In genomic region chr3:51408561-51409183, GRCm38 (mm10) we compare ENCODE assay signal across 8 mouse cellular contexts. TPM values are rescaled to one million over a fixed set of nuclear protein-coding genes. Genes with fewer than 3 reads are reported as not detected.
DNase-seq lines count a peak whose midpoint lies in the region; ATAC-seq and TF ChIP-seq lines count a peak whose summit lies in the region.

Gene Ndufc1 (minus strand): TSS chr3:51408988.

- WGBS in embryonic facial prominence, embryonic 13.5 days: under 1% methylated on average over 40 of the region's 40 CpGs
- WGBS in heart, adult 2 months: under 1% methylated on average over 40 of the region's 40 CpGs
- under 1% methylated on average over 40 of the region's 40 CpGs for WGBS in limb, embryonic 13.5 days
- 0% methylated on average over 37 of the region's 40 CpGs for WGBS in midbrain, embryonic 16.5 days

- H3K27ac ChIP-seq in embryonic facial prominence, embryonic 13.5 days: peak within 1 kb of the TSS; percentile 97
- H3K27ac ChIP-seq in heart, adult 2 months: peak within 1 kb of the TSS; percentile 85
- H3K27ac ChIP-seq in limb, embryonic 13.5 days: peak within 1 kb of the TSS; percentile 95
- peak within 1 kb of the TSS; percentile 96 for H3K27ac ChIP-seq in midbrain, embryonic 16.5 days (ENCODE audit: low read length)

- H3K79me2 ChIP-seq in heart, adult 2 months (replicated peaks; ENCODE audit: control insufficient read depth, insufficient read depth, low read length): no peaks in the 10 kb centered on the region

- H3K4me2 ChIP-seq in embryonic facial prominence, embryonic 13.5 days: peak within 1 kb of the TSS; percentile 62
- H3K4me2 ChIP-seq in limb, embryonic 13.5 days (replicated peaks): peak within 1 kb of the TSS; percentile 78
- peak within 1 kb of the TSS; percentile 69 for H3K4me2 ChIP-seq in midbrain, embryonic 16.5 days (ENCODE audit: low read length)

- intact Hi-C loops in heart, adult 2 months (cut with DNase I): loop anchor here (2.0 to 5.0 kb wide), 2 partner anchors 30 to 176 kb away; no protein-coding TSS in a partner anchor

- TF ChIP-seq POLR2A in heart, adult 2 months (IDR thresholded peaks at IDR 0.05; ENCODE audit: insufficient read depth, low read depth, low read length): peak; percentile 95

- no peak; the same call in 1 of the 2 replicates for TF ChIP-seq CTCF in heart, adult 2 months (IDR thresholded peaks at IDR 0.05)

- DNase-seq in 3134 (ENCODE audit: extremely low read depth, insufficient read length, low spot score): peak; percentile 94
- DNase-seq in adrenal gland, postnatal 36 days: peak; percentile 99
- DNase-seq in heart, adult 2 months: peak; percentile 95 to 99
- DNase-seq in kidney, adult 8-10 months: peak; percentile 92 to 97
- DNase-seq in spleen, postnatal 10 days (ENCODE audit: low spot score in 2 of 2): peak; percentile 99 to 100

- peaks cover 14% of the 10 kb centered on the region for H3K4me1 ChIP-seq in embryonic facial prominence, embryonic 13.5 days
- H3K4me1 ChIP-seq in heart, adult 2 months (ENCODE audit: control insufficient read depth, insufficient read depth, low read length): peaks cover 1% of the 10 kb centered on the region; the same call in 1 of the 2 replicates
- peaks cover 10% of the 10 kb centered on the region for H3K4me1 ChIP-seq in limb, embryonic 13.5 days
- peaks cover 11% of the 10 kb centered on the region for H3K4me1 ChIP-seq in midbrain, embryonic 16.5 days (ENCODE audit: control insufficient read depth, insufficient read depth, low read length)

- H3K27me3 ChIP-seq in embryonic facial prominence, embryonic 13.5 days: no peaks in the 10 kb centered on the region
- H3K27me3 ChIP-seq in heart, adult 2 months (ENCODE audit: control insufficient read depth, insufficient read depth, low read length): no peaks in the 10 kb centered on the region
- no peaks in the 10 kb centered on the region for H3K27me3 ChIP-seq in limb, embryonic 13.5 days
- H3K27me3 ChIP-seq in midbrain, embryonic 16.5 days (ENCODE audit: control insufficient read depth, insufficient read depth, low read depth, low read length): no peaks in the 10 kb centered on the region

- peak; percentile 89 for ATAC-seq in embryonic facial prominence, embryonic 13.5 days (ENCODE audit: insufficient number of reproducible peaks, insufficient read depth, low FRiP score, low TSS enrichment, low read depth)
- peak; percentile 91 for ATAC-seq in limb, embryonic 13.5 days (ENCODE audit: low FRiP score, low read depth)
- peak; percentile 91 for ATAC-seq in midbrain, embryonic 16.5 days

- no peak for TF ChIP-seq EP300 in heart, adult 2 months (IDR thresholded peaks at IDR 0.05; ENCODE audit: insufficient read depth, low read depth, low read length)

- H3K9me3 ChIP-seq in embryonic facial prominence, embryonic 13.5 days: no peaks in the 10 kb centered on the region
- no peaks in the 10 kb centered on the region for H3K9me3 ChIP-seq in limb, embryonic 13.5 days
- no peaks in the 10 kb centered on the region for H3K9me3 ChIP-seq in midbrain, embryonic 16.5 days (replicated peaks; ENCODE audit: control insufficient read depth, low read length, poor library complexity, severe bottlenecking)

- H3K9ac ChIP-seq in embryonic facial prominence, embryonic 13.5 days: peak within 1 kb of the TSS; percentile 94
- H3K9ac ChIP-seq in heart, adult 2 months (ENCODE audit: low read depth, low read length): peak within 1 kb of the TSS; percentile 94
- peak within 1 kb of the TSS; percentile 90 for H3K9ac ChIP-seq in limb, embryonic 13.5 days
- H3K9ac ChIP-seq in midbrain, embryonic 16.5 days (ENCODE audit: low read depth, low read length): peak within 1 kb of the TSS; percentile 97

- H3K36me3 ChIP-seq in embryonic facial prominence, embryonic 13.5 days: peaks cover 26% of the 10 kb centered on the region
- H3K36me3 ChIP-seq in heart, adult 2 months (ENCODE audit: control insufficient read depth, insufficient read depth, low read length): peaks cover 6% of the 10 kb centered on the region
- H3K36me3 ChIP-seq in limb, embryonic 13.5 days: peaks cover 29% of the 10 kb centered on the region
- H3K36me3 ChIP-seq in midbrain, embryonic 16.5 days (ENCODE audit: control insufficient read depth, insufficient read depth, low read length): peaks cover 2% of the 10 kb centered on the region

- peak within 1 kb of the TSS; percentile 85 for H3K4me3 ChIP-seq in embryonic facial prominence, embryonic 13.5 days
- H3K4me3 ChIP-seq in heart, adult 2 months: peak within 1 kb of the TSS; percentile 87
- H3K4me3 ChIP-seq in limb, embryonic 13.5 days: peak within 1 kb of the TSS; percentile 83
- peak within 1 kb of the TSS; percentile 88 for H3K4me3 ChIP-seq in midbrain, embryonic 16.5 days (ENCODE audit: low read depth, low read length)

RNA-seq across cellular contexts. Expression of gene Ndufc1, which starts in this region (rescaled TPM):
- total RNA-seq in adrenal gland, postnatal 36 days (2021): 100 to 1,000 TPM; 743 to 842 TPM
- 766 and 796 TPM in 2 replicates for polyA plus RNA-seq in embryonic facial prominence, embryonic 13.5 days (2015; fragmentation: Nextera tagmentation; extraction: Ambion mirVana)
- 1,000 to 10,000 TPM; 1,555 to 1,819 TPM for total RNA-seq in heart, adult 2 months (2021)
- polyA plus RNA-seq in heart, adult 2 months (2012; rRNA removed): 526 and 770 TPM in 2 replicates
- polyA plus RNA-seq in limb, embryonic 13.5 days (2015; fragmentation: Nextera tagmentation; extraction: Ambion mirVana): 645 and 690 TPM in 2 replicates
- polyA plus RNA-seq in midbrain, embryonic 16.5 days (2015; fragmentation: Nextera tagmentation; extraction: Ambion mirVana): 680 and 706 TPM in 2 replicates

Comparison
In these comparisons a context has a peak if more than half of its experiments do, and no peak if none do; other contexts are left out.
1. Peak in every context shown above with its lines: DNase-seq, ATAC-seq, H3K4me3 ChIP-seq and H3K27ac ChIP-seq.